Mouse (Mus musculus): ENCODE data around the gene Cfap57.

DNA sequence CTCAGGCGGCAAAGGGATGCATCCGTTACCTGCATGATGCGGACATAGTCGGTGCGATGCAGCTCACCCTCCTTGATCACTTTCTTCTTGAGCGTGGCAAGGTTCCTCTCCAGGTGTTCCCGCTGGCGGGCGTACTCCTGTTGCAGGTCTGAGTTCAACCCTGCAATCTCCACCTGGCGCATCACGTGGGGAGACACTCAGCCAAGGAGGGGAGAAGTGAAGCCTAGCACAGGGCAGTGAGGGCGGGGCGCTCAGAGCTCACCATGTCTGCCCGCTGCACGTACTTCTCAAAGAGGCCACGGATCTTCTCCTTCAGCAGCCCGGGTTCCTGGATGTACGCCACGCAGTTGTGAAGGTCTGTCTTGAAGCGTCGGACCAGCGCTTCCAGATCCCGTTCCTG, 51.3 kb downstream of the Cfap57 start:
- TF ChIP-seq GATA1 (IDR thresholded peaks at IDR 0.05; ENCODE audit: borderline replicate concordance, low read length) = no peak
- no peak for TF ChIP-seq FLI1 (IDR thresholded peaks at IDR 0.05; ENCODE audit: low read length)

All from megakaryocyte, embryonic 14.5 days (primary cell).